Mouse (Mus musculus) cerebellum, postnatal 10 days (tissue): ENCODE measurements around the gene Mfn2.

ENCODE experiments used
- DNase-seq, 2 experiments: peaks; one replicate each; pipeline ENCODE4 v3.0.0; 2021; ENCODE audit warnings: mixed read lengths in 2 of 2

The Mfn2 gene

DNA sequence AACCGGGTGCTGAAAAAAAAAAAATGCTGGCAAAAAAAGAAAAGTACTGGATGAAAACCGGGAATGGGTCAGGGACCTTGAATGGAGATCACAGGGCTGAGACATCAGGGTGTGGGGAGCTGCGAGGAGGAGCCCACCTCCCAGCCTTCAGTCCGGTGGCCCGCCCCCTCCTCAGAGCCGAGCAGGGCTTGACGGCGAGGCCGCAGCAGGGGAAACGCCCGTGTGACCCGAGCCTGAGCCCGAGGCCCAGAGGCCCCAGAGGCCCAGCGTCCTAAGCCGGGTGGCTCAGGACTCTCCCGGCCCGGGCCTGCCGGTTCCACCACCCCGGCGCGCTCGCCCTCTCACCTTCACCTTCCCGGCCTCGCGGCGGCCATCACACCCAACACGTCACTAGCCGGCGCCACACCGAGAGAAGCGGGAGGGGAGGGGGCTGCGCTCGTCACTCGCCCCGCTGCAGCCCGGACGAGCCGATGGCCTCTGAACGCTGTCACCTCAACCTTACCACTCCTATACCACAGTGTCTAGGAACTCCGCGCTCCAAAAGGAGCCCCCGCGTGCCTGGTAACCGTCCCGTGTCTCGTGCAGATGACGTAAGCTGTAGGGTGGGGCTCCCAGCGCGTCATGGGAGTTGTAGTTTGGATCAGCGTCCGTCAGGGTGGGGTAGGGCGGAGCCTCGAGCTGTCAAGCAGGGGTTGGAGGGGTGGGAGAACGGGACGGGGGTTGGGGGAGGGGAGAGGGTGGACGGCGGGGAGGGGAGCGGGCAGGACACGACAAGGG, at the start of gene Mfn2:
Mfn2 (minus strand) TSS at position 392 of the 777 bp plus-strand sequence.
- DNase-seq, result peak; percentile 96

DNA sequence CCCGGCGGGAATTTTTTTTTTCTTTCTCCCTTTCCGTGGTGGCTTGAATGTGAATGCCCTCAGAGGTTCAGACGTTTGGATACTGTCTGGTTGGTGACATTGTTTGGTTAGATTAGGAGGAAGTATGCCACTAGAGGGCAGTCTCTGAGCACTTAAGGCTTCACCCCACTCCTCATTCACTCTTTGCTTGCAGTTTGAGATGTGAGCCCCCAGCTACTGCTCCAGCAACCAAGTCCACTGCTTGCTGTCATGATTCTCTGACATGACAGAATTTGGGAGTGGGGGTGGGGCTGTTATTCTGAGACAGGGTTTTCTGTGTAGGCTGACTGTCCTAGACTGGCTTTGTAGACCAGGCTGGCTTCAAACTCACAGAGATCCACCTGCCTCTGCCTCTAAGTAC, 49.1 kb upstream of the Mfn2 start:
- peak; percentile 73 to 84 for DNase-seq

DNA sequence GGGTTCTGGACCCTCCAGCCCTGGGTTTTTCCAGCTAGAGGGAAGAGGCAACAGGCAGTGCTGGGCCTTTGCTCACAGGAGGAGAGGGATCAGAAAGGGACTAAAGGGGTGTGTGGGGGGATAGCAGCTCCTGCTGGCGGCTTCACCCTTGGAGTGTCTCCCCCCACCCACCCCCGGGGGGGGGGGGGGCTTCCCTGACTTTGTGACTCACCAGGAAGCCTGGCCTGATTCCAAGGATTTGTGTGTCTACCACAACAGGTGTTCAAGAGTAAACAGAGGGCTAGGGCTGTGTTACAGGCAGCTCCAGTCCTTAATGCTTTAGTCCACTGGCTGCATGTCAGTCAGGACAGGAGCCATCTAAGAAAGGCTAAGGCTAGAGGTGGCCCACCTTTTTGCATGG, 43.0 kb upstream of the Mfn2 start:
- no peak for DNase-seq

DNA sequence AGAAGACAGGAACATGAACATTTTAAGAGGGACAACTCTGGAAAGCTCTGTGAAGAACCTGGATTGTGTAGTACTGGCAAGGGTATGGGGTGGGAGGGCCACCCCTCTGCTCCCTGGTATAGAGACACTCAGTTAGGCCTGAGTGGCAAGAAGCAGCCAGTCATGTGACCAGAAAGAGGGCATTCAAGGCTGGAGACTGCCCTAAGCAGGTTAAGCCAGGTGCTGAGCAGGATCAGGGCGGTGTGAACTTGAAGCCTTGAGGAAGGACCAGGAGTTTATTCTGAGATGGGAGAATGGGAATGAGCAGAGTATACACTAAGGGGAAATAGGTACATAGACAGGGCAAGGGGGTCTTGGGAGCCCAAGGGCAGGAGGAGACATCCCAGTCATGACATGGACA, 38.5 kb upstream of the Mfn2 start:
- no peak for DNase-seq

DNA sequence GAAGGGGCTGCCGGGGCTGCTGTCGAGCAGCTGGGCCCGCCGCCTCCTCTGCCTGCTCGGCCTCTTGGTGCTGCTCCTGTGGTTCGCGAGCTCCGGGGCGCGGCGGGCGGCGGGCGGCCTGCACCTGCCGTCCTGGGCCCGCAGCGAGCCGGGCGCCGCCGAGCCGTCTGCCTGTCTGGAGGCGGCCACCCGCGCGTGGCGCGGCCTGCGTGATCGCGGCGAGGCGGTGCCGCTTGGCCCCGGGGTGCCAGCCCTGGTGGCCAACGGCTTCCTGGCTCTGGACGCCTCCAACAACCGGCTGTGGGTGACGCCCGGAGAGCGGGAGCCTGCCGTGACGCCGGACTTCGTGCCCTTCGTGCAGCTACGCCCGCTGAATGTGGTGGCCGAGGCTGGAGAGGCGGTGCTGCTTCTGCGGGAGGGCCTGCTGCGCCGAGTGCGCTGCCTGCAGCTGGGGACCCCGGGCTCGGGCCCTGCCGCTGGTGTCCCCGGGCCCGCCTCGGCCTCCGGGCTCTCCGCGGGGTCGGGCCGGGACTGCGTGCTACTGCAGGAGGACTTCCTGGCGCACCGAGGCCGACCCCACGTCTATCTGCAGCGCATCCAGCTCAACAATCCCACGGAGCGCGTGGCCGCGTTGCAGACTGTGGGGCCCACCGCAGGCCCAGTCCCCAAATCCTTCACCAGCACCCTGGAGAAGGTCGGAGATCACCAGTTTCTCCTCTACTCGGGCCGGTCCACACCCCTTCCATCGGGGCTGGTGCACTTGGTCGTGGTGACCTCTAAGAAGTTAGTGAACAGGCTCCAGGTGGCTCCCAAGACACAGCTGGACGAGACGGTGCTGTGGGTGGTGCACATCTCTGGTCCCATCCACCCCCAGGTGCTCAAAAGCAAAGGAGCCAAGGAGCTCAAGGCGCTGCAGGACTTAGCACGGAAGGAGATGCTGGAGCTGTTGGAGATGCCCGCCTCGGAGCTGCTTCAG, 36.8 kb upstream of the Mfn2 start:
- peak in 1 of 2 experiments; percentile 53 for DNase-seq

DNA sequence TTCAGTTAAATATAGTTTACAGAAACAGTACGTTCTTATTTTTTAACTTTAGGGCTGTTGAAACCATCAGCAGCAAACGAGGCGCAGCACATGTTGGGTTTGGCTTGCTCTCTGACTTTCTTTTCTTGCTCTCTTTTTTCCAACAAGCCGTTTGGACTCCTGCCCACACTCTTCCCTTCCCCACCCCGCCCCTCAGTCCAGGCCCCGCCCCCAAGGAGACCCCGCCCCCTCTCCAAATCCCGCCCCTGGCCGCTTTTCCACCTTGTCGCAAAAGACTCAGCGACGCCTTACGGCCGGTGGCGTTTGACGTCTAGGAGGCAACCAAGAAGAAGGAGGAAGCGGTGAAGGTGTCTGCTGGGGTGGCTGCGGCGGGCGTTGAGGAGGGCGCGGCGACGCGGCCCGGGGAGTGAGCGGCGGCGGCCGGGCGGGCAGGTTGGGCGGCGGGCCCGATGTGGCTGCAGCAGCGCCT, 36.1 kb upstream of the Mfn2 start, which contains the start of gene 2510039O18Rik:
2510039O18Rik (plus strand) TSS at position 320 of the 469 bp plus-strand sequence.
- DNase-seq, result peak; percentile 91 to 94

DNA sequence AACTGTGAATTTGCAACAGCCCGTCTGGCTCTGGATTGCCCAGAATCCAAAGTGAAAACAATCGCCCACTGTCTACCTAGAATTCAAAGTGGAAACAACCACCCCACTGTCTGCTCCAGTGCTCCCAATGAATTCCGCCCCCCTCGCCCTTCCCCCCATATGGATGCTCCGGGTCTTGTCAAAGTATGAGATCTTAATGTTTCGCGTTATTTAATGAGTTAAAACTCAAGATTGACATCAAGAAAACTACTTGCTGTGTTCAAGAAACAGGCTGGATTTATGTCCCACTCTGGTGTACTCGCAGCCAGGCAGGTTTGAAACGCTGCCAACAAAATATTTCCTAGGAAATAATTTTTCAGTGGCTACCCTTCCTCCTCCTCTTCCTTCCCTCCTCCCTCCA, 35.6 kb upstream of the Mfn2 start:
- peak; percentile 48 to 71 for DNase-seq

DNA sequence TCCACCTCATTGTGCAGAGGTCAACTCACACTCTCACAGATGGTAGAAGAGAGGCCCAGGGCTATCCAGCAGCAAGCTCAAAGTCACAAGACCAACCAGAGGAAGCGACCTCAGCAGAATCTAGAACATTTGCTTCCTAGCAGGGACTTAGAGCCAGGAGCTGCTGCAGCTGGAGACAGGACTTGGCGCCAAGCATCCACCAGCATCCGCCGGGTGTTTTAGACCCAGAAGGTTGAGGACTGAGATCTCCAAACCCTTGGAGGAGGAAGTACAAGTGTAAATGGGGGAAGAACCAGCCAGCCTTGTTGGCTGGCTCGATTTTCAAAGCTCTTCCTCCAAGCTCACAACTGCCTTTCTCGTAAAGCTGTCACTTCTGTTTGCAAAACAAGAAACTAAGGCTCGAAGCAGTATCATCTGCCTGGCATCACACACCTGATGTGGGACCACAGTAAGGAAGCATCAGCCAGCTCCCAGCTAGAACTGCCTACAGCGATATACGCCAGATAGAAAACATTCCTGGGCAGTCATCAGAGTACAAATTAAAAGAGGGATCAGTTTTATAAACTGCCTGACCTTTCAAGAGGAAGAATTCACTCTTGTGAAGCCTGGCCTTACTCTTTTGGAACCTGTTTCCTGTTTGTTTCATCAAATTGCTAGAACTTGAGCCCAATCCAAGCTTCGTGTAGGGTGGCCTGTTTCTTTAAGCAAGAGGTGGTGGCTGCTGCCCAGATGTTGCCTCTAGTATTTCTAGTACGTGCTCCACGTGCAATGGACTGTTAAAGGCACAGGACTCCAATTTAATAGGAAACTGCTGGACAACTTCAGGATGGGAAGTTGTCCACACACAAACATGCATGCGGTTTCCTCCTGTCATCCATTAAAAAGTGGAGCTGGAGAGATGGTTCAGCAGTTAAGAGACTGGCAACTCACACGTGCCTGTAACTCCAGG, 33.9 kb upstream of the Mfn2 start:
- DNase-seq, result no peak

DNA sequence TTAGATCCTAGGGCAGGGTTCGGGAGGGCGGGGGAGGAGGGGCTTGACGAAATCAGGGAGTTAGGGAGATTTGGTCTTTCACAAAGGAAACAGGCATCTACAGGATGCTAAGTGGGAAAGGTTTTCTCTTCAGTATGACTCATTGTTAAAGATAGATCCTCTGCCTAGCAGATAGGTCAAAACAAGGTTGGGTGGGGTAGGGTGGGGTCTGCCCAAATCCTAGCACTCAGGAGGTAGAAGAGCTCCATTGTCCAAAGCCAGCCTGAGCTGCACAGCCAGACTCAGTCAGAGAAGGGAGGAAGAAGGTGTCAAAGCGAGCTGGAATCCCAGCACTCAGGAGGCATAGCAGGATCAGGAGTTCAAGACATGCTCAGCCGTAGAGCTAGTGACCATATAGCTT, 33.0 kb upstream of the Mfn2 start:
- DNase-seq, result no peak

DNA sequence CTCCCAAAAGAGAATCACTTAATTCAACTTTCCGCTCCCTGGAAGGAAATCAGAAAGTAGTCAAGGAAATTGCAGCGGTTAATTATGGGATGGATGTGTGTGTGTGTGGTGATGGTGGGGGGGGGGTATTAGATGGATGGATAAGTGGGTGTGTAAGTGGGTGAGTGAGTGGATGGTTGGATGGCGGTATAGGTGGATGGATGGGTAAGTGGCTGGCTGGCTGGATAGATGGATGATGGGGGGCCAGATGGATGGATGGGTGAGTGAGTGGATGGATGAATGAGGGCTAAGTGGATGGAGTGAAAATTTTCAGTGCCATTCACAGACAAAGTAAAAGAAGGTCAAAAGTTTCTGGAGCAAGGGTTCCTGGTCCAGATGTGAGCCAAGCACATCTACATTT, 32.5 kb upstream of the Mfn2 start:
- DNase-seq, result no peak

DNA sequence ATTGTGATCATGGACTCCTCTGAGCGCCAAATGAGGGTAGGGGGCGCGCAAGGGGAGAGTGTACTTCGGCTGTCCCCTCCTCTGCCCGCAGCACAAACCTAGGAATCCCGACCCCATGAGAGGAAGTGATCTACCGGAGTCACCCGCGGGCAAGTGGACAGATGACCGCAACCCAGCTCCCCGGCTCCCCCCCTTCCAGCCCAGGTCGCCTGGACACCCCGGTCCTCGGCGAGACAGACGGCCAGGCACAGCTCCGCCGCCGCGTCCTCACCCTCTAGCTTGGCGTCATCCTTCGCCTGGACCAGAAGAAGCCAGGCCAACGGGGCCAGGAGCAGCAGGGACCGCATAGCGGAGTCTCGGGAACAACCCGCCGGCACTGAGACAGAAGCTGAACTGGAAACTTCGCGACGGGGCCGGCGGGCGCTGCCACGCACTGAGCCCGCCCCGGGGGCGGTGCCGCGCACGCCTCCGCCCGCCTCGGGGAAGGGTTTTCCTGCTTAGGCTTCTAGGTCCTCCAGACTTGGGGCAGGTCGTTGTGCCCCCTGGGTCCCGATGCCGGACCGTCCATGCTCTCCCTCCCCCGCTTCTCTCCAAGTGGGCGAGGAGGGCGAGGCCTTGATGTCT, 31.9 kb upstream of the Mfn2 start, which contains the start of gene Plod1:
Plod1 (minus strand) TSS at position 437 of the 624 bp plus-strand sequence.
- peak; percentile 73 to 82 for DNase-seq

DNA sequence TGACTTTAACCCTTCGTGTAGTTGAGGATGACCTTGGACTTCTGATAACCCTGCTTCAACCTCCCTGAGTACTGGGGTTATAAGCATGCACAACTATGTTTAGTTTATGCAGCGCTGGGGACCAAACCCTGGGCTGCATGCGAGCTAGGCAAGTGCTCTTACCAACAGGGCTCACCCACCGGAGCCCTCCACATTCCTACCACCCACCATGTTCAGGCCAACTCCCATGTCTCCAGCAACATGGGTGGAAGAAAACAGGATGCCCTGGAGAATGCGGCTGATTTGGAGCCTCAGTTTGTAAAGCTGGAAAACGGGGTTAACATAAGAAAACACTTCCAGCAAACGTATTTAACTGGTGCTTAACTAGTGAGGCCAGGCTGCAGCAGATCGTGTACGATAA, 31.4 kb upstream of the Mfn2 start:
- DNase-seq, result no peak

DNA sequence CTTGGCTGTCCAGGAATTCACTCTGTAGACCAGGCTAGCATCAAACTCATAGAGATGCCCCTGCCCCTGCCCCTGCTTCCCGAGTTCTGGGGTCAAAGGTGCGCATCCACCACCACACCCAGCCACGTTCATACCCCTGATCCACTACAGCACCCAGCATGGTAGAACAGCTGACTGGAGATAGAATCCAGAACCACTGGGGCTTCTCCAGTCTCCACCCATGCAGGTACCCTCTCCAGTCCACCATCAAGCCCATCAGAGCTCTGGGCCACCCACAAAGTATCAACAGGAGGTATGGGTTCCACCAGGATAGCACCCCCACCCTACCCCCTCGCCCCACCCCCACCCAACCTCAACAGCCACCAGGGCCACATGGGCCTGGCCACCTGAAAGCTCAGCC, 30.1 kb upstream of the Mfn2 start:
- DNase-seq, result no peak

DNA sequence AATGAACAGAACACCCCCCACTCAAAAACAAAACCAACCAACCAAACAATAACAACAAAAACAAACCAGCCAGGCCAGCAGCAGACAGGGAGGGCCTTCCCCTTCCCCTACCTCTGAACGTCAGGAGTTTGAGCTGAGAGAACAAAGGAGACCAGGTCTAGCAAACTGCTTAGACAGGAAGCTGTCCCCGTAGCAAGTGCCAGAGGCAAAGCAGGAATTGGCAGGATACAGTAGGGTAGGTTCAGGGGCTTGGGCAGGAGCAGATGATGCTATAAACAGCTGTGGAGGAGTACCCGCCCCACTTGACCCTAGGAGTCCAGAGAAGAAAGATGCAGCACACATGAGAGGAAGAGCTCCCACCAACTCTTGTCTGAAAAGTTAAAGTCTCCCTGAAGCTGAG, 29.6 kb upstream of the Mfn2 start:
- DNase-seq, result no peak

DNA sequence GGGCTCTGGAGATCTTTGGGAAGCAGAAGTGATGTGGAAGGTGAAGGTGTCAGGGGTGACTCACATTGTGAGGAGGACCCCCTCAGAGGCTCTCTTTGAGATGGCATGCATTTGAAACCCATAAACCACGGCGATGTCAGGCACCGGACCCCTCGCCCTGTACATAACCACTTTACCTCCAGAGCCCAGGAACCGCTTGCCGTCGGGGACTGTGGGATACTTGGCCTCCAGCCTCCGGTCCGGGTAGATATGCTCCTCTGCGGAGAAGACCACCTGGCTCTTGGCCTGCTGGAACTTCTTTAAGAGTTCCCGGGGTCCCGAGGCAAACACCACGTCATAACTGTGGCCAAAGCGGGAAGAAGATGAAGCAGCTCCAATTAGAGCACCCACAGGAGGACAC, 26.4 kb upstream of the Mfn2 start:
- no peak for DNase-seq

DNA sequence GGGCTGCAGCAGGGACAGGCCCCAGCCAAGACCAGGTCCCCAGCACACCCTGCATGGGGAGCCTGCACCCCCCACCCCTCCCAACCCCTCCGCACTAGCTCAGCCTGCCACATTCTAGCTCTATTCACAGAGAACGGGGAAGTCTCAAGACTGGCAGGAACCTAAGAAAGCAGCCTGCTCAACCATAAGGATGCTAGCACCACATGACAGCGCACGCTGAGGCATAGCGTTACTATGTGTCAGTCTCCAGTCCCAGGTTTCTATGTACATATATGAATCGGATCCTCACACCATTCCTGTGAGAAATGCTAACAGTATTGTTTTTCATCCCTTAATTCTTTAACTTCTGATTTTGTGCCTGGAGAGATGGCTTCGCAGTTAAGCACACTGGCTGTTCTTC, 24.0 kb upstream of the Mfn2 start:
- DNase-seq, result no peak

DNA sequence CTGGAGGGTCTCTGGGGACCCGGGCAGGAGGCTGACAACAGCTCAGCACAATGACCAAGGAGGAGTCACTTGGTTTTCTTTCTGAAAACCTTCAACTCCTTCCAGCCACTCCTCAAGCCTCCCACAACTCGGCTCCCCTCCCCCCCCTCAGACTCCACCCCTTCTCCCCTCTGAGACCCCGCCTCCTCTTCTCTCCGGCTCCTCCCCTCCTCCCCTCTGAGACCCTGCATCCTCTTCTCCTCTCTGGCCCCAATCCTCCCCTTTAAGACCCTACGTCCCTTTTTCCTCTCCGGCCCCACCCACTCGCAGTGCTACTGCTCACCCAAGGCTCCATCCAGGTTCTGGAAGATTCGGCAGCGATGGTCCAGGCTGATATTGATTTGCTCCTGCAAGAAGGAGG, 23.6 kb upstream of the Mfn2 start:
- no peak for DNase-seq

DNA sequence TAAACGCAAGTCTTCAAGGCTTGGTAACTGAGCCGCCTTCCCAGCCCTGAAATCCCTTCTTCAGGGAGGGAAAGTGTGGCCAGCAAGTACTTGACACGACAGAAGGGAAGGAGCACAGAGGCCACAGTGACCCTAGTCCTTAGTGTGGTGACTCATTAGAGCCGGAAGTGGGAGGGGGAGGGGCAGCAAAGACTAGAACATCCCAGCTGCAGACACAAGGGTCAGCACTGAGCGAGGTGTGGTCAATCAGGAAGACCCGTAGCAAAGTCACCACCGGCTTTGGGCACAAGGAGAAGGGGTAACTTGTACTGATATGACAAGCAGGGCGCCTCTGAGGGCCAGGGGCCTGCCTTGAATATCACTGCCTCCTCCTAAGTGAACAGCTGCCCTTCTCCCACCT, 23.2 kb upstream of the Mfn2 start:
- DNase-seq, result no peak

DNA sequence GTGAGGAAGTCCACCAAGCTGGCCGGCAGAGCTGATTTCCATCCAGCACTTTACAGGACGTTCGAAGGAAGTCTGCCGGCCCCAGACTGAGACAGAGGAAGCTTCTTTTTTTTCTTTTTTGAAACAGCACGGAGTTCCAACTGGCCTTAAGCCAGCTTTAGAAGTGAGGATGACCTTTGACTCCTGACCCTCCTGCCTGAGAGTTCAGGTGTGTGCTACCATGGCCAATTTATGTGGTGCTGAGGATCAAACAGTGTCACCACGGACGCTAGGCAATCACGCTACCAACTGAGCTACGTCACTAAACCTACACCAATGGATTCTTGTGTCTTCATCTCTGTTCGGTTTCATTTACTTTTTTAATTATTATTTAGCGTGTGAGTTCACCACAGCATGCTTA, 17.8 kb upstream of the Mfn2 start:
- no peak for DNase-seq

DNA sequence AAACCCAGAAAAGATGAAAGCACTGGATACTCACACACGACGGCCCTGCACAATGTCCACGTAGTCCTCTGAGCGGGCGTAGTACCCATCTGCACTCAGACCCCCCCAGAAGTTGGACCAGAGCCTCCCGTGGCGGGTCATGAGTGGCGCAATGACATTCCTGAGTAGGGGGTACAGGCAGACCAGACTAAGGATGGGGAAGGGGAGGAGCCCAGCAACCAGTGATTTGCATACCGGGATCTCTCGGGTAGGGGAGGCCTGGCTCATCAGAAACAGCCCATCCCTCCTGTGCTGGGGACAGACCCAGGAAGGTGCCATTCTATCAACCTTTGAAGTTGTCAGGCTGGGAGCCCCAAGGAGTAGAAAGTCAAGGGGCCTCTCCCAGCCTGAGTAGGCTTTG, 16.5 kb upstream of the Mfn2 start:
- no peak for DNase-seq

DNA sequence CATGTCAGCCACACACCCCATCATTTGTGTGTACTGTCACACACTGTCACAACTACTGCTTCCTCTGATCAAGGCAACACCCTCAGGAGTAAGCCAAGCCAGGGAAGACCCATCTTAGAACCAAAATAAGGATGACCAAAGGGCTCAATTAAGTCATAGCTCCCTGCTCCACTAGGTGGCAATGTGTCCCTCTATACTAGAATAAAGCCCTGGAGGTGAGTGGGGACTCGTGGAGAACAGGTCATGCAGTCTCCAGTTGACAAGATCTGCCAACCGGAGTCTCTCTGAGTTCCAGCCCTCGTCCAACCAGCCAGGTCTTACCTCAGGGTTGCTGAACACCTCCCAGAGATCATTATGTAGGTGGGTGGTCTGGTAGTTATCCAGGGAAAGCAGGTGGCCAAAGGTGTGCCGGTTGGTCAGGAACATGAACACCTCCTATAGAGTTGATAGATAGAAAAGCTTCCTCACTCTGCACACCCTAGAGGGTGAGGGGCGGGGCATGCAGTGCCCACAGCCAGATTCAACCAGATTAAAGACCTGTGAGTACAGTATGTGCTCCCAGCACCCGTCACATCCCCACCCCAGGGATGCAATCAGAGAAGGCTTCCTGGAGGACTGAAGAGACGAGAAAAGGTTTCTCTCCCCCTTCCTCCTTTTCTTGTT, 14.1 kb upstream of the Mfn2 start:
- DNase-seq, result peak; percentile 69 to 78
